Mouse (Mus musculus): ENCODE measurements around the gene Cnot1. TPM values are rescaled to one million over a fixed set of nuclear protein-coding genes. Genes with fewer than 3 reads are reported as not detected.
A peak's percentile ranks its signal among the peaks of the same experiment; 100 is the strongest.

The Cnot1 gene
- total RNA-seq, 1 experiment: 207 TPM

GRCm38 (mm10) chr8:95807861-95808260, 597 bp upstream of the Cnot1 start:
- H3K9me3 ChIP-seq (ENCODE audit: control insufficient read depth, insufficient read depth, low read depth, low read length): no peaks in the 10 kb centered on the region
- peak overlapping the region; percentile 94 for H3K27ac ChIP-seq (ENCODE audit: insufficient read depth, low read depth, low read length, poor library complexity, severe bottlenecking)
- H3K36me3 ChIP-seq (ENCODE audit: control insufficient read depth, insufficient read depth, low read length, poor library complexity, severe bottlenecking): peaks cover 4% of the 10 kb centered on the region; the same call in 1 of the 2 replicates
- peaks cover 2 to 7% of the 10 kb centered on the region in 2 experiments; a peak in 3 of 4 replicates for H3K4me1 ChIP-seq (ENCODE audit: control insufficient read depth in 2 of 2, insufficient read depth in 2 of 2, low read length in 2 of 2, poor library complexity in 1 of 2)
- peak; percentile 82 for DNase-seq (ENCODE audit: low read depth, low spot score)
- TF ChIP-seq MAFK (IDR thresholded peaks at IDR 0.05; ENCODE audit: insufficient read depth, low read depth, low read length) (no peak), CHD2 (IDR thresholded peaks at IDR 0.05; ENCODE audit: low read depth, low read length) (no peak), HCFC1 (IDR thresholded peaks at IDR 0.05; ENCODE audit: borderline replicate concordance, insufficient read depth, low read length) (peak; percentile 99), ZNF384 (IDR thresholded peaks at IDR 0.05; ENCODE audit: low read depth, low read length) (no peak), ZC3H11A (IDR thresholded peaks at IDR 0.05; ENCODE audit: borderline replicate concordance, low read depth, low read length) (peak; percentile 58; the same call in 1 of the 2 replicates)
- in situ Hi-C loops (cut with MboI; ENCODE audit: low sequenced_read_pairs in 2 of 2, unreplicated experiment in 2 of 2): no loop called here
- peak overlapping the region; percentile 95 for H3K9ac ChIP-seq (ENCODE audit: insufficient read depth, low read depth, low read length, poor library complexity, severe bottlenecking)
- H3K4me3 ChIP-seq (ENCODE audit: insufficient read depth in 1 of 2, low read depth in 1 of 2, low read length in 2 of 2, poor library complexity in 1 of 2, severe bottlenecking in 1 of 2): peak overlapping the region; percentile 90 to 100

GRCm38 (mm10) chr8:95806461-95807191, 638 bp downstream of the Cnot1 start:
- in situ Hi-C loops (cut with MboI; ENCODE audit: low sequenced_read_pairs in 2 of 2, unreplicated experiment in 2 of 2): no loop called here
- peaks cover 6 to 14% of the 10 kb centered on the region in 2 experiments; a peak in 3 of 4 replicates for H3K4me1 ChIP-seq (ENCODE audit: control insufficient read depth in 2 of 2, insufficient read depth in 2 of 2, low read length in 2 of 2, poor library complexity in 1 of 2)
- TF ChIP-seq ZC3H11A (IDR thresholded peaks at IDR 0.05; ENCODE audit: borderline replicate concordance, low read depth, low read length): no peak
- TF ChIP-seq ZNF384 (IDR thresholded peaks at IDR 0.05; ENCODE audit: low read depth, low read length): no peak
- no peak for TF ChIP-seq CHD2 (IDR thresholded peaks at IDR 0.05; ENCODE audit: low read depth, low read length)
- no peak for TF ChIP-seq HCFC1 (IDR thresholded peaks at IDR 0.05; ENCODE audit: borderline replicate concordance, insufficient read depth, low read length)
- no peak for TF ChIP-seq MAFK (IDR thresholded peaks at IDR 0.05; ENCODE audit: insufficient read depth, low read depth, low read length)
- H3K27ac ChIP-seq (ENCODE audit: insufficient read depth, low read depth, low read length, poor library complexity, severe bottlenecking): peak overlapping the region; percentile 97
- peaks cover 8% of the 10 kb centered on the region; the same call in 1 of the 2 replicates for H3K36me3 ChIP-seq (ENCODE audit: control insufficient read depth, insufficient read depth, low read length, poor library complexity, severe bottlenecking)
- peak overlapping the region; percentile 90 to 100 for H3K4me3 ChIP-seq (ENCODE audit: insufficient read depth in 1 of 2, low read depth in 1 of 2, low read length in 2 of 2, poor library complexity in 1 of 2, severe bottlenecking in 1 of 2)
- H3K9ac ChIP-seq (ENCODE audit: insufficient read depth, low read depth, low read length, poor library complexity, severe bottlenecking): peak overlapping the region; percentile 100
- no peak for DNase-seq (ENCODE audit: low read depth, low spot score)
- no peaks in the 10 kb centered on the region for H3K9me3 ChIP-seq (ENCODE audit: control insufficient read depth, insufficient read depth, low read depth, low read length)

GRCm38 (mm10) chr8:95805482-95805881, 1.8 kb downstream of the Cnot1 start:
- Histone ChIP-seq H3K36me3 (ENCODE audit: control insufficient read depth, insufficient read depth, low read length, poor library complexity, severe bottlenecking) (peaks cover 10% of the 10 kb centered on the region; the same call in 1 of the 2 replicates), H3K4me1 (ENCODE audit: control insufficient read depth in 2 of 2, insufficient read depth in 2 of 2, low read length in 2 of 2, poor library complexity in 1 of 2) (peaks cover 6 to 16% of the 10 kb centered on the region in 2 experiments; a peak in 3 of 4 replicates), H3K9me3 (ENCODE audit: control insufficient read depth, insufficient read depth, low read depth, low read length) (no peaks in the 10 kb centered on the region), H3K4me3 (ENCODE audit: insufficient read depth in 1 of 2, low read depth in 1 of 2, low read length in 2 of 2, poor library complexity in 1 of 2, severe bottlenecking in 1 of 2) (peak overlapping the region; percentile 90 to 100; a peak in 3 of 4 replicates), H3K9ac (ENCODE audit: insufficient read depth, low read depth, low read length, poor library complexity, severe bottlenecking) (peak overlapping the region; percentile 100; the same call in 1 of the 2 replicates), H3K27ac (ENCODE audit: insufficient read depth, low read depth, low read length, poor library complexity, severe bottlenecking) (no peak overlapping the region)
- no peak for TF ChIP-seq MAFK (IDR thresholded peaks at IDR 0.05; ENCODE audit: insufficient read depth, low read depth, low read length)
- no peak for TF ChIP-seq CHD2 (IDR thresholded peaks at IDR 0.05; ENCODE audit: low read depth, low read length)
- no peak for TF ChIP-seq HCFC1 (IDR thresholded peaks at IDR 0.05; ENCODE audit: borderline replicate concordance, insufficient read depth, low read length)
- TF ChIP-seq ZC3H11A (IDR thresholded peaks at IDR 0.05; ENCODE audit: borderline replicate concordance, low read depth, low read length): no peak
- no peak for TF ChIP-seq ZNF384 (IDR thresholded peaks at IDR 0.05; ENCODE audit: low read depth, low read length)
- in situ Hi-C loops (cut with MboI; ENCODE audit: low sequenced_read_pairs in 2 of 2, unreplicated experiment in 2 of 2): no loop called here
- DNase-seq (ENCODE audit: low read depth, low spot score): no peak

- H3K4me3 ChIP-seq (ENCODE audit: insufficient read depth in 1 of 2, low read depth in 1 of 2, low read length in 2 of 2, poor library complexity in 1 of 2, severe bottlenecking in 1 of 2): no peak overlapping the region
- no peaks in the 10 kb centered on the region for H3K9me3 ChIP-seq (ENCODE audit: control insufficient read depth, insufficient read depth, low read depth, low read length)
- no peak overlapping the region for H3K9ac ChIP-seq (ENCODE audit: insufficient read depth, low read depth, low read length, poor library complexity, severe bottlenecking)
- TF ChIP-seq ZNF384 (IDR thresholded peaks at IDR 0.05; ENCODE audit: low read depth, low read length): no peak
- TF ChIP-seq MAFK (IDR thresholded peaks at IDR 0.05; ENCODE audit: insufficient read depth, low read depth, low read length): no peak
- no peak for TF ChIP-seq HCFC1 (IDR thresholded peaks at IDR 0.05; ENCODE audit: borderline replicate concordance, insufficient read depth, low read length)
- in situ Hi-C loops (cut with MboI; ENCODE audit: low sequenced_read_pairs in 2 of 2, unreplicated experiment in 2 of 2): no loop called here
- DNase-seq (ENCODE audit: low read depth, low spot score): no peak
- H3K27ac ChIP-seq (ENCODE audit: insufficient read depth, low read depth, low read length, poor library complexity, severe bottlenecking): no peak overlapping the region
- peaks cover 6 to 22% of the 10 kb centered on the region in 2 experiments; a peak in 3 of 4 replicates for H3K4me1 ChIP-seq (ENCODE audit: control insufficient read depth in 2 of 2, insufficient read depth in 2 of 2, low read length in 2 of 2, poor library complexity in 1 of 2)
- H3K36me3 ChIP-seq (ENCODE audit: control insufficient read depth, insufficient read depth, low read length, poor library complexity, severe bottlenecking): peaks cover 10% of the 10 kb centered on the region; the same call in 1 of the 2 replicates
These were observed 5.0 kb downstream of the Cnot1 start for GRCm38 (mm10) chr8:95802231-95802630.

Data from ES-E14 (cell line).